Mouse (Mus musculus) layer of hippocampus, postnatal 36 days (tissue): ENCODE measurements at regions not wholly inside any gene's neighbourhood (a gene's known extent, or its start where the extent isn't known, plus 50 kb on each side); places are given as distances from the start of the nearest gene placed in this dataset.

Source experiments
- DNase-seq, 2 experiments: peaks; one replicate each; pipeline ENCODE4 v3.0.0; 2022

DNA sequence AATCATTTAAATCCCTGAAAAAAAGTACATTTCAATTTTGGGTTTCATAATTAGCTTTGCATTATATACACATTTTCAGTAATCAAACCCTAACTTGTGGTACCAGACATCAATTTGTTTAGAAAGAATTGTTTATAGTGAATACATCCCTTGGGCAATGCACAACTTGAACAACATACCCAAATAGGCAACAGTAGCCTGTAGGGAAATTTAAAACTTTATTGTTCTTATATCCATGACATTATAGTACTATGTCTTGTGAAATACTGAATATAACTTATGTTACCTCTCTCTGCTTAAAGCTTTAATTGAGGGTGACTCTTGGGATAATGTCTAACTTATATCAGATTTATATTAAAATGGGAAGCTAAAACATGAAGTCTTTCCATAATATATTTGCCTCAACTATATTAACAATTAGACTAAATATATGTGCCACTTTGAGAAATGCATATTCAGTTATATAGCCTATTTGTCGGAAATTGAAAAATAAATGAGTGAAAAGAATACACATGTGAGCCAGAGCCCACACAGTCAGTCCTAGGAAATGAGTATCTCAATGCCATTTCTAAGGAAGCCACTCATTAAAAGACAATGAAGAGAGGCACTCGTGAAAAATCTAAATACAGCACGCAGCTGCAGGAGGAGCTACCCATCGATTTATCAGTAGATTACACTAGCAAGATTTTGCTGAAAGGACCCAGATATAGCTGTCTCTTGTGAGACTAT is 458.1 kb upstream of the Slitrk6 start:
- DNase-seq: no peak

DNA sequence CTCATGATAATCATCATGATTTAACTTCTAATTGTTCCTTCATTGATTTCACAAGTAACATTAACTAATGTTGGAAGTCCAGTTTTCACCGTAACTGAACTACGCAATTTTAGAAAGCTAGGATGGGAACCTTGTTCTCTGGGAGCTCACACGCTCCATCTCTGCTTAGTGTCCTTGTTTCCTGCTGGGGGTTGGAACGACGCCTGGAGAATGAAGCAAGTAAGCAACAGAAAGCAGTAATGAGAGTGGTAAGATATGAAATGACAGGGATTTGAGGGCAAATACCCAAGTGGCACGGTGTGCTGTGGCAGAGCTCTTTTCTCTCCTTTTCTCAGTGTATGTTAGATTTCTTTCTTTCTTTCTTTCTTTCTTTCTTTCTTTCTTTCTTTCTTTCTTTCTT is 448.0 kb upstream of the Slitrk5 start:
- no peak for DNase-seq

DNA sequence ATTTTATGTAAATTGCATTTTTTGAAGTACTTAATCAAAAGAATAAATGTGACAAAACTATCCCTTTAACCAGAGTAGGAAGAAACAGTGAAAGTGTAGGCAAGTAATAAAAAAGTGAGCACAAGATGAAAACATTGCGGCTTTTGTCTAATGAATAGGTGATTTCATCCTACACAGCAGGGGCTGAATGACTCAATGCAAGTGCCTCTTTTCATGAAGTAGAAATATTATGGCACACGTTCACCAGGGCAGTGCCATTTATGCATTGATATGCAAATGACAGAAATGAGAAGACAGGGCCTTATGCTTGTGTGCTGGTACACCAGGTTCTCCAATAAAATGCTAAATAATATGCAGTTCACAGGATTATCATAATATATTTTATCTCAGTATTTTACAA is 435.8 kb upstream of the Slitrk5 start:
- no peak for DNase-seq

DNA sequence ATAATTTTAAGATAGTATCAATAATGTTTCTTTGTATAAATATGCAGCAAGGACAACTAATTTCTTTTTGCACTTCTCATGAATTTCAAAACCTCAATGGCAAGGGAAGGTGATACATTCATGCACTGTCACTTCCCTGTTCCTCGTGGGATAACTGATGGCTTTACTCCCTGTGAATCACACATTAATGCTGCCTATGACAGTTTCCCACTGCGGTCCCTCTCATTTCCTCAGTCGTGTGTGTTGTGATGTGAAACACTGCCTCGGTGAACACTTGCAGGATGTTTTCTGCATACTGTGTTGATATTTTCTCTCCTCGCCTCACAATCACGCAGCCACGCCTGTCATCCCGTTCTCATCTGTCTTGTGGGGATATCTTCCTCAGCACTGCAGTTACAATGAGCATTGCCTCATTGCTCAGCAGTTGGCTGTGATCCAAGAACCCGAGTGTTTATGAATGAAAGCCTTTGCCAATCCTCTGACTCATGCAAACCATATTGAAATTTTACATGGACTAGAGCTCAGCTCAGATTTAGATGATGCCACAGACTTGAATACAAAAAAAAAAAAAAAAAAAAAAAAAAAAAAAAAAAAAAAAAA is 425.4 kb upstream of the Slitrk5 start:
- DNase-seq: peak; percentile 66 to 68

DNA sequence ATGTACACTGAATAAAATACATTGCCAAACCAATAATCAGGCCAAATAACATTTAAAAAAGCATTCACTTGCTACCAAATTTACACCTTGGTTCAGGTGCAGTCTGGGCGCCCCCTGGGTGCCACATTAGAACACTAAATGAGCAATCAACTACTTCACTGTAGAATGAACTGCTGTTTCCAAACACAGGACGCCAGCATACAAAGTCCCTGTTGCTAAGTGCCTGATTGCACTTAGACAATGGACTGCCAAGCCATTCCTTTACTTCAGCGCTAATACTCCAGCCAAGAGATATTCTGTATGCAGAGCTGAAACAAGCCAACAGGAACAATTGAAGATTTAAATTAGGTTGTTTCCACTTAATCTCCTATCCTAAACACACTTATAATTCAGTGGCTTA is 421.7 kb upstream of the Slitrk5 start:
- no peak for DNase-seq

DNA sequence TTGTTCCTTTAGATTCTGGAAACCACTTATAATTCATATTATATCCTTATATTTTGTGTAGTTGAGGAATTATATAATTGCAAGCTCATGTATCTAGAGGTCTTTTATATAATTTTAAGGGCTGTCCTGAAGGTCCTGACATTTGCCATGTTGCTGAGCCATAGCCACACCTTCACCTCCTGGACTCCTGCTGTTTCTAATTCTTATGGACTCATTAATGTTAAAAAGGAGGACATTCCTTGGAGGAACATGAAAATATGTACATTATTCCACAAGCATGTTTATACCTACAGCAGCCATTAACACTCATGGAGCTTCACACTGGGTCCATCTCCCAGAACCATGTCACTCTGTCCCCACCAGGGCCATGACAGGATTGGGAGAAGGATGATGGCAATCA is 413.2 kb upstream of the Slitrk5 start:
- DNase-seq: no peak

DNA sequence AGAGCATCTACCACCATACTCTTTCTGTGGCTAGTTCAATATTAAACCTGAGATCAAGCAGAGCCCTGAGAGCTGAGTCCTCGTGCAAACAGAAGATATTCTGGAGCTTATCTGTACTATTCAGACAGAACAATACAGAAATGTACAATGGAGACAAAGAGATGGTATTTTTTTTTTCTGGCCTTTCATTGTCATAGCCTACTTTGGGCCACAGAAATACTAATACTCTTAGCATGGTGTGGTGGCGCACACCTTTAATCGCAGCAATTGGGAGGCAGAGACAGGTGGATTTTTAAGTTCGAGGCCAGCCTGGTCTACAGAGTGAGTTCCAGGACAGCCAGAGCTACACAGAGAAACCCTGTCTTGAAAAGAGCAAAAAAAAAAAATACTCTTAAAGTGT is 404.7 kb upstream of the Slitrk5 start:
- no peak for DNase-seq

DNA sequence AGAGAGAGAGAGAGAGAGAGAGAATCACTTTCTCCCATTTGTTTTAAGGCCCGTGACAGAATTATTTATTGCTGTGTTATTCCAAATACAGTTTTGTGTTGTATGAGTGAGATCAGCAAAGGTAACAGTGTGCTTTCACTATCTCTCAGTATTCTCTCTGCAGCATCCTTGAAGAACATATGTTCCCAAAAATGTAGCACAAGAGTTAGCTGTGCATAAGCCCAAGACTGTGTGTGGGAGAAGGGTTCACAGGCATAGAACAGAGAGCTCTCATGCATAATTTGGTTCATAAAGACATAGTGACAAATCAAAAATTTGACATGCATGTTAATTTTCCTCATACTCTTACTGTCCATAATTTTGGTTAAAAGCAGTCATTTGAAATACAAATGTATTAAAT is 393.5 kb upstream of the Slitrk5 start:
- no peak for DNase-seq

DNA sequence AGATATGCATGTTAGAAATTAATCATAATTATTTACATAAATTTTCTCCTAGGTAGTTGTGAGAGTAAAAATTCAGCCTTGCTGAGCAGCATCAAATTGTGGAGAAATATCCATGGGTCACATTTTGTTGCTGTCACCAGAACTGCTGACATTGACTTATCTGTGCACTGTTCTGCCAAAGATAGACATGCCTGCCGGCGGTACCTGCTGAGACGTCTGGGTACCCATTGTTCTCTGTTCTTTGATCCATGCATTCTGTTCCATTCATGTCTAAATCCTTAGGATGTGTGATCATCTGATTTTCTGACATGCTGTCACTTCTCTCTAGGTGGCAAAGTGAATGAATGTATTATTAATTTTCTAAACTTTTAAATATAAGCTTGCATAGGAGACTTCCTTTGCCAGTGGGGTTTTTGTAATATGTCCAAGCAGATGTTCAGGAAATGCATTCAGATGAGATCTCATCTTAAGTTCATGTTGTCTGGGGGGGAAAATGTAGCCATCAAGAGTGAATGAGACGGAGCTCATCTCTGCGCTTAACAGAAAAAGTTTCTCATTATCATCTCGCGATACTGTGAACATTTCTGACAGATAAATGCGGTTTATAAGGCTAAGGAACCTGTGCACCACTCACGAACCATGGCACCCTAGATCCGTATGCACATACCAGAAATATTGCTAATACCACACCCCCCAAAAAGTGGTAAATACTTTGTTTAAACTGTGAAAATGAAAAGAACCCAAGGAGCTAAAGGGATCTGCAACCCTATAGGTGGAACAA is 391.0 kb upstream of the Slitrk5 start:
- no peak for DNase-seq

DNA sequence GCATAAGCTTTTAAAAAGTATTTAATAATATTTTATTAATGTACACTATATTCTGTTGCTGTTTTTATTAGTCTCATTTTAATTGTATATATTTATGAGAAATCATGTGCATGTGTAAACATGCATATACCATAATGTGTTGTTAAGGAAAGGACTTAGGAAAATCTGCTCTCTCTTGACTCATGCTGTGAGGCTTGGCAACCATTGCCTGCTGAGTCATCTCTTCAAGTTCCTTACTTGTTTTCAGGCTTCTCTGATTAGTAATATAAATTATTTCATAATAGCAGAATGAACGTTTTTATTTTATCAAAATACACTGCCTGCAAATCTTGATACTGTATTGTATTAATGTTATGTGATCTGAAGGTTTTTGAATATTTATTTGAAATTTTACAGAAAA is 388.9 kb upstream of the Slitrk5 start:
- DNase-seq: no peak

DNA sequence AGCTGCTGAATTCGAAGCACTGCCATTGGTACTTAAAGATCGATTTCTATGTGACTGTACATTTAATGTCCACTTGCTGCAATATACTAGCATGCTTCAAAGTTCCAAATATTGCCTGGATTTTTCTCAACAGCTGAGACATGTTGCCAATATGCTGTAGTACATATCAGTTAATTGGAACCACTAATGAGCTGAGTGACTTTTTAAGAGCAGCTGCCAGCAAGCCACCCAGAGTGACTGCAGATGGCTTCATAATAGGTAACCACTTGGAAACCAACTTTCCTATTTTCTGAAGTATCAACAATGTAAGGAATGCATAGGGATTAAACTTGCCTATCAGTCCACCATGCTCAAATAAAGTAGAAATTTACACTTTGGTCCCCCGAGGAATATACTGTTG is 379.4 kb upstream of the Slitrk5 start:
- DNase-seq: no peak

DNA sequence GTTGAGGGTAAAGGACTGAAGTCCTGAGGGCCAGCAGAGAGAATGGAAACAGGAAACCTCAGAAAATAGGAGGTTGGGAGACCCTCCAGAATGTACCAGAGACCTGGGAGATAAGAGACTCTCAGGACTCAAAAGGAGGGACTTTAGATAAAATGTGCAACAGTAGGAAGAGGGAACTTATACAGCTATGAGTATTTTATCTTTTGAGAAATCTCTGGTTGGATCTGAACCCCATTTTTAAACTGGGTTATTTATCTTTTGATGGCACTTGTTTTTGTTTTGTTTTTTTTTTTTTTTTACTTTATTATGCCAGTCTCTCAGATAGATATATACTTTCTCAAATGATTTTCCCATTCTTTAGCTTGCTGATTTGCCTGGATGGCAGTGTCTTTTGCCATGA is 377.1 kb upstream of the Slitrk5 start:
- no peak for DNase-seq

DNA sequence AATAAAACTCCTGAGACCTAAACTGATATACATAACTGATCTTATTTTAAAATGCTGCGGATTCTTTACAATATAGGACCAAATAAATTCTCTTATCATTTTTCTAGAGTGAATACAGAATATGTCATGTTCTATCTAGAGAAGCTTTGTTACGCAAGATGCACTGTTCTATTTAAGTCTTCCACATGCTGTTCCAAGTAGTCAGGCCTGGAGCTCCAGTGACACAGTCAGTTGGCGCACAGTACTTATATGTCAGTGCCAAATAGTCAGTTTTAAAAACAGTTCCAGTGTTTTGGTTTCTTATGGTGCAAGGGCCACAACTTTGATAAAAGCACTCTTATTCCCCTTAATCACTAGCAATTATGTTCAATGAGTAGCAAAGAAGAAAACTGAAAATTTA is 344.3 kb upstream of the Slitrk5 start:
- no peak for DNase-seq

DNA sequence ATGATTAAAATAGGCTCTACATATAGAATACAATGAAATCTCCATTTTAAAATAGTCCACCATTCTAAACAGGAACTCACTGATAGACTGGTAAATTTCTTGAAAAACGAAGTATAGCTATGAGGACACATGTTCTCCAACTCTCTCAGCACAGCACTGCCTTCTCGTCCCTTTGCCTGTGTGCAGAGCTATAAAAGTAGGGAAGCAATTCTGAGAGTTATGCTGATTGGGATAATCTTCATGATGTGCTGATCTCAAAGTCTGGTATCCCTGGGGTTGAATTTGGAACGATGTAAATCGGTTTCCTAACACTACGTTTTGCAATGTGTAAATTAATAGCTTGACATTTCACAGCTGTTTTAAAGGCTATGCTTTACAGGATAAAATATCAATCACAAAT is 321.4 kb upstream of the Slitrk5 start:
- no peak for DNase-seq

DNA sequence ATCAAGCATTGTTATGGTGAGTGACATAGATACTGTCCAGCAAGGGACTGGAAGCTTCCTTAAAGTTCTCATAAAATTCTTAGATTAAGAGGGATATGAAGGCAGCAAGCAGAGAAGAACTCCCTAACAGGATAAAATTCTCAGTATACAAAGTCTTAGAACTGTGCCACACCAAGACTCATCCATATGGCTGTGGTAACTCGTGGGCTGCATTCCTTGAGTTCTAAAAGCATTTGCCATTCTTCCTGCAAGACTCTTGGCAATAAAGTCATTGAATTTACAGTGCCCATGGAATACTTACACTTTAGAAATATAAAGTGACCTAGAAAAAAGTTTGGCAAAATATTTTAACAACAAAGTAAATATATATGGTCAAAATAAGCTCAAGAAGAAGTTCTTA is 278.1 kb upstream of the Slitrk5 start:
- no peak for DNase-seq

DNA sequence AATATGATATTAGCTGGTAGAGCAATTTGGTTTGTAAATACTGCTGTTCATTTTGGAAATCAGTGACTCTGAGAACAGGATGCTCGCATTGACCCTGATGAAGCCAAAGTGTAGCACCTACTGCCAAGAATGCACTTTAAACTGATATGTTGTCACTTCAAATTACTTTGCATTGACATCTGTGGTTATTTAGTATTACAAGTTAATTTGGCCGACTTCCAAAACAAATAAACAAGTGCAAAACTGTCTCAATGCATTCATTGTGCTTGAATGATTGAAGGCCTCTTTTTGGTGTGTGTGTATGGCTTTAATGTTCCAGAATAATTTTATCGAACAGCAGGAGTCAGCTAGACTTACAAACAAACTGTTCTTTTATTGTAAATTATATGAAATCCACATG is 274.1 kb upstream of the Slitrk5 start:
- no peak for DNase-seq

DNA sequence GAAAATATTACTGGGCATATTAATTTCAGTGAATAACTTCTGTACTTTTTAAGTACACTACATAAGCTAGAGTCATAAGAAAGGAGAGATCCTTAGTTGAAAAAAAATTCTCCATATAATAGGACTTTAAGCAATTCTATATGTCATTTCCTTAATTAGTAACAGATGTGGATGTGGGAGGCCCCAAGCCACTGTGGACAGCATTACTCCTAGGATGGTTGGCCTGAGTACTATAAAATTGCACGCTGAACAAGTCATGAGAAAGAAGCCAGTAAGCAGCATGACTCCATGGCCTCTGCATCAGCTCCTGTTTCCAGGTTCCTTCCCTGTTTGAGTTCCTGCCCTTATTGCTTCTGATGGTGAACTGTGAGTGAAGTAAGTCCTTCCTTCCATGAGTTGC is 272.4 kb upstream of the Slitrk5 start:
- DNase-seq: no peak

DNA sequence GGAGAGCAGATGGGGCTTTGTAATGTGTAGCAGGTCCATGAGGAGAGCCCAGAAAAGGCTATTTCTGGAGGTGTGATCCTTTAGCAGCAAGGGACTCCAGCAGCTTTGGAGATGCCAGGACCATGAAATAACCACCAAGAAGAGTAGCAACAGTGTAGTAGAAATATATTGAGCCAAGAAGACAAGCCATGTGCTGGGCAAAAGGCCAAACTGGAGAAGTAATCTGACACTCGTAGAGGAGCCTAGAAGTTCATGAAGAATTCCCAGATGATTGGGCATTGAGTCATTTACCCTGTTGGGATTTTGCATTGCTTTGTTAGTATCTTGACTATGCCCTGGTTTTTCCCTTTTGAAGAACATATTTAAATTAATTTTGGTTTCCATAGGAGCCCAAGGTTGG is 271.3 kb upstream of the Slitrk5 start:
- no peak for DNase-seq

DNA sequence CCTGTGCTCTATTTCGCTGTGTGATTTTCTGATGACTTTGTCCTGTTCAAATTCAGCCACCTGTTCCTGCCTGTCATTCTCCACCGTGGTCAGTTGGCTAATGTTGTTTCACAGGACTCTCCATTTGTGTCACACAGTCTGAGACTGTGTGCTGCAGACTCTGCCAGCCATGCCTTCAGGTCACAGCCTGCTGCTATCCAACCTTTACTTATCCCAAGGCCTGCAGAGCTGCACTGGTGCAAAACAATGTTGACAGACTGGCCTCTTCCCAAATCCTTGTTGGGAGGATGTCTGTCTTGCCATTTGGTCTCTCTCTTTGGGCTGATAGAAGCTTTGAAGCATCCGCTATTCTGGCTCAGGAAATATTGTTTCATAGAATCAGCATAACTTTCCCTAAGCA is 261.4 kb upstream of the Slitrk5 start:
- DNase-seq: no peak

DNA sequence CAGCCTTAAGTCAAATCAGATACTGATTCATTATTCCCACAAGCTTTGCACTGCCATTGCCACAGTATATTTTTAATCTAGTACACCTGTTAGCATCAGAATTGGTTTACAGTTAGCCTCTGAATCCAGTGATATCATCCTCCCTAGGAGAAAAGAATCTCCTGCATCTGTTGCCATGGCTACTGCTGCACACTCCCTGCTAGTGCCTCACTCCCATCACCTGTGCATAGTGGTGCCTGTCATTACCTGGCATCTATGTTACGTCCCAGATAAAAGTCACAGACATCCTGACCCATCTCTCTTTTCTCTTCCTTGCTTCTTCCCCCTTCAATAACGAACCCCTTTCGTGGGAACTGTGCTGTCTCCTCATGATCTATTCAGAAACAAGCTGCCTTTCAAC is 256.4 kb upstream of the Slitrk5 start:
- DNase-seq: no peak

DNA sequence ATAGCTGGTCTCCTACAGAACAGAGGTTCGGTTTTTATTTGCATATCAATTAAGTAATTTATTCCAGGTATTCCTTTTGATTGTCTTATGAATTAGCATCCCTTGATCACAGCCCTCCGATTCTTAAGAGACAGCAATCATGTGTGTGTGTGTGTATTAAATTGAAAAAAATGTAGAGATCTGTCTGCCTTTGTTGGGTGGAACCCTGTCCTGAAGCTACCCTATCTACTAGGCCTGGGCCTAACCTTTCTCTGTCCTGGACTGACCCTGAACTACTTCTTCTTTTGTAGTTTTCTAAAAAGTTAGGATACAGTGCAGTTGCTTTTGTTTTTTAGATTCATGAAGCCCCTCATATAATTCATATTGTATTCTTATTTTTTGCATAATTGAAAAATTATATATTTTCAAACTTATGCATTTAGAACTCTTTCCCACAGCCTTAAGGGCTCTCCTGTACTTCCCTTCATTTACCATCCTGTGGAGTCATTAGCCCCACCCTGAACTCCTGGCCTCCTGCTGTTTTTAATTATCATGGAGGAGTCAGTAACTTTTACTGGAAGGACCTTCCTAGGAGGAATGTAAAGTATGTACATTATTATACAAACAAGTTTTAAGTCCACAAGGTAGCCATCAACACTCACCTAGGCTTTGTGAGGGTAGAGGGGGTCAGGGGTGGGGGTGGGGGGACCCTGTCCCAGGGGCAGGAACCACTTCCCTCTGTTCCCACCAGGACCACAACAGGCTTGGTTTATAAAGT is 245.6 kb upstream of the Slitrk5 start:
- DNase-seq: no peak
